Mouse (Mus musculus) lung, postnatal 0 days (tissue): ENCODE data around the gene Ranbp3l.

ENCODE experiments used
- CTCF ChIP-seq: IDR thresholded peaks from 2 replicates; pipeline ENCODE4 v1.5.1; 2016; ENCODE audit warnings: antibody characterized with exemption, mild to moderate bottlenecking
- EP300 ChIP-seq: IDR thresholded peaks from 2 replicates; pipeline ENCODE4 v1.6.1; 2016; ENCODE audit warnings: antibody characterized with exemption, mild to moderate bottlenecking, control low read depth

DNA sequence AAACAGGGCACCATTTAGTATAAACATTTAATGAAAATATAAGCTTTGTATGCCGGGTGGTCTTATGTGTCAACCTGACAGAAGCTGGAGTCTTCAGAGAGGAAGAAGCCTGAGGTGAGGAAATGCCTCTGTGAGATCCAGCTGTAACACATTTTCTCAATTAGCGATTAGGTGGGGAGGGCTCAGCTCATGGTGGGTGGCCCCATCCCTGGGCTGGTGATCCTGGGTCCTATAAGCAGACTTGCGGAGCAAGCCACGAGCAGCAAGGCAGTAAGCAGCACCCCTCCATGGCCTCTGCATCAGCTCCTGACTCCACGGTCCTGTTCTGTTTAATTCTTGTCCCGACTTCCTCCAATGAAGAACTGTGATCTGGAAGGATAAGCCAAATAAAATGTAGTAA is 41.4 kb downstream of the Ranbp3l start:
- no peak for TF ChIP-seq CTCF
- no peak for TF ChIP-seq EP300
